In the genomic region with DNA sequence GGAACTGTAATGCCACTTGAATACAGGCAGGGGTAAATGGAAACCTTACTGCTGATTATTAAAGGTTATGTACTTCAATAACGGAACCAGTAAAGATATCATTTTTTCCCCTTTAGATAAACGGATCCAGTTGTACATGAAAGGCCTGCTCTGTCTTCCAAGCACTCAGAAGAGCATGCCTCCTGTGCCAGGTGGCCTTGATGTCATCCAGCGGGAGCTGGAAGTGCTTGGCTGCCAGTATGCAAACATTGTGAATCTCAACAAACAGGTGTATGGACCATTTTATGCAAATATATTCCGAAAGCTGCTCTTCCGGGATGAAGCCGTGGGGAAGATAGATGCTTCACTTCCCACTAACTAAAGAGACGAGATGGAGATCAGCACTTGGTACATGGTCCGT, we compare ENCODE assay signal across 33 mouse cellular contexts.
"Had no signal": no experiment of that assay in that cellular context is flagged by ENCODE, and none has a peak within 500 bp of the region (broad histone marks: within the 10 kb centered on the region; RNA-seq: fewer than 3 reads in every experiment).

No protein-coding gene starts in this region.

- H3K4me2 ChIP-seq: limb, embryonic 12.5 days; limb, embryonic 13.5 days; limb, embryonic 15.5 days; liver, embryonic 11.5 days; liver, embryonic 12.5 days; liver, embryonic 13.5 days; liver, embryonic 15.5 days; lung, embryonic 14.5 days; lung, embryonic 15.5 days; midbrain, embryonic 11.5 days; midbrain, embryonic 12.5 days; midbrain, embryonic 13.5 days; midbrain, embryonic 15.5 days; neural tube, embryonic 12.5 days; neural tube, embryonic 13.5 days had no signal

- H3K4me1 ChIP-seq: limb, embryonic 15.5 days; midbrain, embryonic 13.5 days; midbrain, embryonic 15.5 days; neural tube, embryonic 12.5 days; neural tube, embryonic 13.5 days had no signal

- DNase-seq: left cerebral cortex, postnatal 4 days; liver; liver, embryonic 13.5 days; liver, postnatal 0 days; lung, adult 18-20 months; lung, adult 2 months; lung, embryonic 14.5 days; lung, postnatal 10 days; lung, postnatal 14 days; lung, postnatal 36 days; lung, postnatal 4 days; midbrain, embryonic 14.5 days had no signal

- H3K9ac ChIP-seq: limb, embryonic 12.5 days; limb, embryonic 13.5 days; limb, embryonic 15.5 days; liver, embryonic 12.5 days; liver, embryonic 13.5 days; liver, embryonic 14.5 days; liver, embryonic 15.5 days; liver, postnatal 0 days; lung, embryonic 14.5 days; lung, embryonic 15.5 days; midbrain, embryonic 12.5 days; midbrain, embryonic 13.5 days; midbrain, embryonic 15.5 days; neural tube, embryonic 12.5 days; neural tube, embryonic 13.5 days had no signal

- H3K4me3 ChIP-seq: limb, embryonic 10.5 days; limb, embryonic 12.5 days; limb, embryonic 13.5 days; limb, embryonic 15.5 days; liver, embryonic 12.5 days; liver, embryonic 13.5 days; liver, embryonic 15.5 days; lung, embryonic 15.5 days; midbrain, embryonic 10.5 days; midbrain, embryonic 12.5 days; midbrain, embryonic 13.5 days; midbrain, embryonic 15.5 days; myocyte; neural tube, embryonic 12.5 days; neural tube, embryonic 13.5 days had no signal

- H3K27ac ChIP-seq: limb, embryonic 10.5 days; limb, embryonic 12.5 days; limb, embryonic 13.5 days; limb, embryonic 15.5 days; liver, embryonic 12.5 days; liver, embryonic 13.5 days; liver, embryonic 14.5 days; liver, embryonic 15.5 days; lung, embryonic 15.5 days; macrophage; midbrain, embryonic 10.5 days; midbrain, embryonic 12.5 days; midbrain, embryonic 13.5 days; midbrain, embryonic 15.5 days; neural tube, embryonic 12.5 days; neural tube, embryonic 13.5 days had no signal

- H3K36me3 ChIP-seq: limb, embryonic 10.5 days; limb, embryonic 13.5 days; limb, embryonic 15.5 days; liver, embryonic 12.5 days; liver, embryonic 13.5 days; lung, embryonic 15.5 days; midbrain, embryonic 10.5 days; midbrain, embryonic 12.5 days; midbrain, embryonic 13.5 days; midbrain, embryonic 15.5 days; neural tube, embryonic 12.5 days had no signal

- H3K9me3 ChIP-seq: limb, embryonic 10.5 days; limb, embryonic 12.5 days; limb, embryonic 13.5 days; limb, embryonic 15.5 days; liver, embryonic 12.5 days; liver, embryonic 13.5 days; liver, embryonic 15.5 days; lung, embryonic 15.5 days; megakaryocyte, embryonic 14.5 days; midbrain, embryonic 10.5 days; midbrain, embryonic 12.5 days; midbrain, embryonic 13.5 days; midbrain, embryonic 15.5 days; neural tube, embryonic 12.5 days; neural tube, embryonic 13.5 days had no signal

- H3K27me3 ChIP-seq: limb, embryonic 12.5 days; limb, embryonic 13.5 days; limb, embryonic 15.5 days; liver, embryonic 12.5 days; liver, embryonic 13.5 days; liver, embryonic 15.5 days; lung, embryonic 15.5 days; midbrain, embryonic 12.5 days; midbrain, embryonic 13.5 days; midbrain, embryonic 15.5 days; neural tube, embryonic 12.5 days; neural tube, embryonic 13.5 days had no signal

- ATAC-seq: liver, embryonic 12.5 days; liver, postnatal 0 days; lung, postnatal 0 days; midbrain, embryonic 13.5 days; midbrain, embryonic 15.5 days; midbrain, embryonic 16.5 days had no signal
